ENCODE assay signal across 21 mouse cellular contexts in genomic region chr14:115118626-115119025, GRCm38 (mm10). TPM values are rescaled to one million over a fixed set of nuclear protein-coding genes. Genes with fewer than 3 reads are reported as not detected.
DNase-seq lines count a peak whose midpoint lies in the region; ATAC-seq and TF ChIP-seq lines count a peak whose summit lies in the region.
"Had no signal": no experiment of that assay in that cellular context is flagged by ENCODE, and none has a peak within 500 bp of the region (broad histone marks: within the 10 kb centered on the region; RNA-seq: fewer than 3 reads in every experiment).

No protein-coding gene starts in this region.

- no peak overlapping the region for H3K9ac ChIP-seq in kidney, embryonic 14.5 days (ENCODE audit: low read depth, low read length)
- H3K9ac ChIP-seq in liver, postnatal 0 days (replicated peaks), result no peak overlapping the region
- H3K9ac ChIP-seq: embryonic facial prominence, embryonic 12.5 days; forebrain, embryonic 12.5 days; heart, embryonic 12.5 days had no signal

- no peaks in the 10 kb centered on the region for H3K27me3 ChIP-seq in kidney, adult 2 months (replicated peaks; ENCODE audit: control insufficient read depth, insufficient read depth, low read length)
- no peaks in the 10 kb centered on the region for H3K27me3 ChIP-seq in kidney, embryonic 14.5 days (ENCODE audit: control insufficient read depth, insufficient read depth, low read length)
- H3K27me3 ChIP-seq in liver, postnatal 0 days (ENCODE audit: insufficient read depth, low read length), result no peaks in the 10 kb centered on the region
- H3K27me3 ChIP-seq: embryonic facial prominence, embryonic 12.5 days; forebrain, embryonic 12.5 days; heart, embryonic 12.5 days had no signal

- no peaks in the 10 kb centered on the region for H3K9me3 ChIP-seq in kidney, embryonic 14.5 days (ENCODE audit: control insufficient read depth, low read length)
- no peaks in the 10 kb centered on the region for H3K9me3 ChIP-seq in liver, postnatal 0 days (ENCODE audit: low read length)
- H3K9me3 ChIP-seq: embryonic facial prominence, embryonic 12.5 days; forebrain, embryonic 12.5 days; heart, embryonic 12.5 days had no signal

- H3K4me3 ChIP-seq in kidney, adult 2 months (ENCODE audit: insufficient read depth, low read depth, low read length), result no peak overlapping the region
- H3K4me3 ChIP-seq in kidney, embryonic 14.5 days (ENCODE audit: low read length), result no peak overlapping the region
- H3K4me3 ChIP-seq in liver, postnatal 0 days (ENCODE audit: low read depth, low read length), result no peak overlapping the region
- H3K4me3 ChIP-seq: embryonic facial prominence, embryonic 12.5 days; forebrain, embryonic 12.5 days; heart, adult 2 months; heart, embryonic 12.5 days had no signal

- TF ChIP-seq POLR2A in kidney, adult 2 months (IDR thresholded peaks at IDR 0.05; ENCODE audit: low read depth, low read length), result no peak

- no peak for TF ChIP-seq CTCF in kidney, adult 2 months (conservative IDR thresholded peaks at IDR 0.05; ENCODE audit: insufficient read depth, insufficient read length, low read depth, low read length)
- TF ChIP-seq CTCF in liver, postnatal 0 days (IDR thresholded peaks at IDR 0.05; ENCODE audit: low read depth), result no peak

- peak; percentile 64 for DNase-seq in kidney, adult 2 months
- DNase-seq in kidney, postnatal 10 days, result peak; percentile 26
- DNase-seq in kidney, postnatal 4 days, result peak; percentile 27 to 46
- no peak for DNase-seq in layer of hippocampus, adult 8-10 months (ENCODE audit: low spot score in 2 of 2)
- DNase-seq in liver, postnatal 0 days, result no peak
- no peak for DNase-seq in liver
- DNase-seq: adrenal gland, adult 2 months; adrenal gland, postnatal 25 days; cerebellum, adult 2 months; cerebellum, postnatal 14 days; gastrocnemius, postnatal 14 days; heart, adult 2 months had no signal

- H3K36me3 ChIP-seq in kidney, adult 2 months (ENCODE audit: control insufficient read depth, insufficient read depth, low read length), result no peaks in the 10 kb centered on the region
- H3K36me3 ChIP-seq in kidney, embryonic 14.5 days (ENCODE audit: control insufficient read depth, insufficient read depth, low read length), result no peaks in the 10 kb centered on the region
- no peaks in the 10 kb centered on the region for H3K36me3 ChIP-seq in liver, postnatal 0 days (replicated peaks; ENCODE audit: insufficient read depth, low read length)
- H3K36me3 ChIP-seq: embryonic facial prominence, embryonic 12.5 days; forebrain, embryonic 12.5 days; heart, embryonic 12.5 days had no signal

- TF ChIP-seq EP300 in liver, postnatal 0 days (IDR thresholded peaks at IDR 0.05; ENCODE audit: low read depth), result no peak

- H3K4me2 ChIP-seq in kidney, embryonic 14.5 days (replicated peaks; ENCODE audit: low read depth, low read length), result no peak overlapping the region
- no peak overlapping the region for H3K4me2 ChIP-seq in liver, postnatal 0 days (ENCODE audit: low read depth, low read length)
- H3K4me2 ChIP-seq: embryonic facial prominence, embryonic 12.5 days; forebrain, embryonic 12.5 days; heart, embryonic 12.5 days had no signal

- peak; percentile 86; the same call in 1 of the 2 replicates for ATAC-seq in kidney, embryonic 14.5 days (ENCODE audit: low FRiP score, low TSS enrichment)
- ATAC-seq in liver, postnatal 0 days, result no peak
- no peak for ATAC-seq in megakaryocyte-erythroid progenitor cell, adult 5-6 weeks (replicated peaks; ENCODE audit: low FRiP score, low TSS enrichment, poor library complexity, severe bottlenecking)
- ATAC-seq: forebrain, embryonic 16.5 days had no signal

- H3K4me1 ChIP-seq in kidney, adult 2 months (ENCODE audit: control insufficient read depth, insufficient read depth, low read length), result 0 out of 2 replicates have a peak, but pooled peaks cover 5% of the 10 kb centered on the region
- H3K4me1 ChIP-seq in kidney, embryonic 14.5 days (ENCODE audit: control insufficient read depth, insufficient read depth, low read length), result no peaks in the 10 kb centered on the region
- no peaks in the 10 kb centered on the region for H3K4me1 ChIP-seq in liver, postnatal 0 days (ENCODE audit: insufficient read depth)
- H3K4me1 ChIP-seq: embryonic facial prominence, embryonic 12.5 days; forebrain, embryonic 12.5 days; heart, embryonic 12.5 days had no signal

- WGBS in kidney, adult 2 months, result 26% methylated on average over 9 of the region's 9 CpGs
- 64% methylated on average over 9 of the region's 9 CpGs for WGBS in kidney, embryonic 14.5 days
- WGBS in liver, postnatal 0 days (ENCODE audit: insufficient replicate concordance), result 69% methylated on average over 9 of the region's 9 CpGs

- no peak overlapping the region for H3K27ac ChIP-seq in kidney, adult 2 months (ENCODE audit: insufficient read depth, low read depth, low read length)
- no peak overlapping the region for H3K27ac ChIP-seq in kidney, embryonic 14.5 days (ENCODE audit: low read depth, low read length)
- no peak overlapping the region for H3K27ac ChIP-seq in liver, postnatal 0 days (ENCODE audit: low read depth)
- H3K27ac ChIP-seq: embryonic facial prominence, embryonic 12.5 days; forebrain, embryonic 12.5 days; heart, adult 2 months had no signal

RNA-seq across cellular contexts. Expression of gene Gpc5, which starts 26.6 kb away (rescaled TPM):
- 0.69 and 1.0 TPM in 2 replicates for polyA plus RNA-seq in kidney, adult 2 months (2012; rRNA removed)
- polyA plus RNA-seq in kidney, embryonic 14.5 days (2014; fragmentation: Nextera tagmentation; extraction: Ambion mirVana), result 3.7 and 7.6 TPM in 2 replicates
- 10 to 100 TPM; 33.3 to 43.9 (median 38.7) TPM for total RNA-seq in layer of hippocampus, adult 8-10 months (2022)
- not detected in 2 replicates for polyA plus RNA-seq in liver, postnatal 0 days (2015; fragmentation: Nextera tagmentation; extraction: Ambion mirVana)
- total RNA-seq in megakaryocyte-erythroid progenitor cell, adult 5-6 weeks (2014; fragmentation: Nextera tagmentation), result not detected in 2 replicates
- 0.15 and 1.3 TPM in 2 replicates for total RNA-seq in megakaryocyte-erythroid progenitor cell, adult 5-6 weeks (2017)
- total RNA-seq: common myeloid progenitor, adult 5-6 weeks; gastrocnemius, adult 18-20 months; gastrocnemius, postnatal 14 days; heart, adult 2 months; heart, postnatal 25 days had no signal
- polyA plus RNA-seq: heart, adult 2 months had no signal

Comparison
In these comparisons a context has a peak if more than half of its experiments do, and no peak if none do; other contexts are left out.
1. DNase-seq: peak in kidney, adult 2 months (single experiment), kidney, postnatal 10 days (single experiment) and kidney, postnatal 4 days (2 of 2); none in layer of hippocampus, adult 8-10 months (0 of 2), liver, postnatal 0 days (single experiment) and liver (single experiment).